Mouse (Mus musculus) lung, embryonic 16.5 days (tissue): ENCODE measurements around the gene Vmn2r2. TPM values are rescaled to one million over a fixed set of nuclear protein-coding genes. Genes with fewer than 3 reads are reported as not detected.

Experiments used
- ATAC-seq: fragments of 200-750 bp; cut with Nextera tagmentation; 2 replicates; pipeline ENCODE4 v1.8.0; 2017; ENCODE audit warnings: low read depth, mild to moderate bottlenecking, moderate library complexity
- H3K27ac ChIP-seq: fragments of 300-500 bp; sonication (generic); 2 replicates; pipeline ENCODE4 v1.5.1; 2014; ENCODE audit warnings: mild to moderate bottlenecking, control low read depth, low read length
- H3K27me3 ChIP-seq: fragments of 300-500 bp; sonication (generic); 2 replicates; pipeline ENCODE4 v1.6.1; 2014; ENCODE audit warnings: low read depth, low read length, mixed read lengths; ENCODE audit not compliant: control insufficient read depth, insufficient read depth
- H3K36me3 ChIP-seq: fragments of 300-500 bp; sonication (generic); 2 replicates; pipeline ENCODE4 v1.6.1; 2014; ENCODE audit warnings: low read length; ENCODE audit not compliant: control insufficient read depth, insufficient read depth
- H3K4me1 ChIP-seq: fragments of 300-500 bp; sonication (generic); replicated peaks from 2 replicates; pipeline ENCODE4 v1.6.1; 2014; ENCODE audit warnings: low read length, mixed read lengths; ENCODE audit not compliant: control insufficient read depth, insufficient read depth
- H3K4me2 ChIP-seq: fragments of 300-500 bp; sonication (generic); 2 replicates; pipeline ENCODE4 v1.6.1; 2014; ENCODE audit warnings: low read depth, low read length, control low read depth
- H3K4me3 ChIP-seq: fragments of 300-500 bp; sonication (generic); 2 replicates; pipeline ENCODE4 v1.5.1; 2014; ENCODE audit warnings: mild to moderate bottlenecking, low read length, control low read depth
- H3K9ac ChIP-seq: fragments of 300-500 bp; sonication (generic); 2 replicates; pipeline ENCODE4 v1.6.1; 2014; ENCODE audit warnings: low read length, control low read depth
- H3K9me3 ChIP-seq: fragments of 300-500 bp; sonication (generic); 2 replicates; pipeline ENCODE4 v1.6.1; 2016; ENCODE audit warnings: low read length; ENCODE audit not compliant: control insufficient read depth
- WGBS: fragments of 180-500 bp; shearing (Covaris S2); extraction: QIAGEN DNeasy Blood & Tissue Kit; methylation state at CpG from one replicate; pipeline ENCODE4 v1.1.7; 2014; 5-methylcytosine and 5-hydroxymethylcytosine counted together
- polyA plus RNA-seq: library from polyadenylated mRNA; unstranded; fragments of >200 nt; fragmentation: Nextera tagmentation; extraction: Ambion mirVana; gene quantifications from 2 replicates; pipeline ENCODE4 v1.2.1, GENCODE M21; 2015

Vmn2r2 gene
- not detected in 2 replicates for polyA plus RNA-seq

GRCm38 (mm10) chr3:64141878-64142508, at the start of gene Vmn2r2:
Vmn2r2 (minus strand) TSS chr3:64141928.
- no peak for ATAC-seq
- H3K4me3 ChIP-seq = no peak within 1 kb of the TSS
- no peaks in the 10 kb centered on the region for H3K27me3 ChIP-seq
- no peaks in the 10 kb centered on the region for H3K9me3 ChIP-seq
- 77% methylated on average over 2 of the region's 2 CpGs for WGBS
- no peaks in the 10 kb centered on the region for H3K4me1 ChIP-seq
- no peak within 1 kb of the TSS for H3K4me2 ChIP-seq
- H3K27ac ChIP-seq = no peak within 1 kb of the TSS
- no peak within 1 kb of the TSS for H3K9ac ChIP-seq
- no peaks in the 10 kb centered on the region for H3K36me3 ChIP-seq

GRCm38 (mm10) chr3:64113352-64114046, 28.2 kb downstream of the Vmn2r2 start:
- Histone ChIP-seq H3K9ac (no peak overlapping the region), H3K9me3 (no peaks in the 10 kb centered on the region), H3K27me3 (no peaks in the 10 kb centered on the region), H3K4me1 (no peaks in the 10 kb centered on the region), H3K36me3 (no peaks in the 10 kb centered on the region), H3K27ac (no peak overlapping the region), H3K4me3 (no peak overlapping the region), H3K4me2 (no peak overlapping the region)
- 80% methylated on average over 11 of the region's 11 CpGs for WGBS
- no peak for ATAC-seq

GRCm38 (mm10) chr3:64112707-64113106, 29.0 kb downstream of the Vmn2r2 start:
- H3K27ac ChIP-seq = no peak overlapping the region
- H3K9me3 ChIP-seq = no peaks in the 10 kb centered on the region
- H3K27me3 ChIP-seq = no peaks in the 10 kb centered on the region
- no peaks in the 10 kb centered on the region for H3K4me1 ChIP-seq
- H3K4me3 ChIP-seq = no peak overlapping the region
- no peak overlapping the region for H3K9ac ChIP-seq
- WGBS = 82% methylated on average over 1 of the region's 1 CpGs
- no peaks in the 10 kb centered on the region for H3K36me3 ChIP-seq
- no peak for ATAC-seq
- H3K4me2 ChIP-seq = no peak overlapping the region

- no peaks in the 10 kb centered on the region for H3K27me3 ChIP-seq
- WGBS = 70% methylated on average over 4 of the region's 4 CpGs
- ATAC-seq = no peak
- no peak within 1 kb of the TSS for H3K4me3 ChIP-seq
- H3K9ac ChIP-seq = no peak within 1 kb of the TSS
- no peak within 1 kb of the TSS for H3K4me2 ChIP-seq
- no peaks in the 10 kb centered on the region for H3K36me3 ChIP-seq
- H3K4me1 ChIP-seq = no peaks in the 10 kb centered on the region
- H3K27ac ChIP-seq = no peak within 1 kb of the TSS
- no peaks in the 10 kb centered on the region for H3K9me3 ChIP-seq
Measured at GRCm38 (mm10) chr3:64081247-64081646, 60.5 kb downstream of the Vmn2r2 start, which contains the start of gene Vmn2r1. Vmn2r1 (plus strand) TSS chr3:64081547.

Other genes with a start within 250 kb of the Vmn2r2 start
- 4.8 and 5.4 TPM in 2 replicates for gene Plch1, start 242.5 kb downstream of the Vmn2r2 start, polyA plus RNA-seq
- gene E130311K13Rik, start 212.5 kb downstream of the Vmn2r2 start, polyA plus RNA-seq = 6.3 and 7.0 TPM in 2 replicates
- gene Slc33a1, start 177.2 kb downstream of the Vmn2r2 start, polyA plus RNA-seq = 15.6 and 17.1 TPM in 2 replicates
- gene Gmps, start 165.8 kb downstream of the Vmn2r2 start, polyA plus RNA-seq = 37.5 and 38.7 TPM in 2 replicates
- gene Vmn2r1, start 60.4 kb downstream of the Vmn2r2 start, polyA plus RNA-seq = 0.06 TPM in 1 of 2 replicates, not detected in the other
- not detected in 2 replicates for gene Vmn2r3, start 147.8 kb upstream of the Vmn2r2 start, polyA plus RNA-seq